Mouse (Mus musculus): ENCODE results near the gene 1700020D05Rik. TPM values are rescaled to one million over a fixed set of nuclear protein-coding genes. Genes with fewer than 3 reads are reported as not detected.

1700020D05Rik gene
- total RNA-seq, 2 experiments from 2014 or later = 2.8 TPM; not detected in 1

GRCm38 (mm10) chr19:5456241-5456921 is 47.2 kb downstream of the 1700020D05Rik start:
- ATAC-seq (replicated peaks; ENCODE audit: poor library complexity, severe bottlenecking) = no peak

- no peak for ATAC-seq (replicated peaks; ENCODE audit: poor library complexity, severe bottlenecking)
Observed at GRCm38 (mm10) chr19:5455568-5455967, 48.0 kb downstream of the 1700020D05Rik start.

DNA sequence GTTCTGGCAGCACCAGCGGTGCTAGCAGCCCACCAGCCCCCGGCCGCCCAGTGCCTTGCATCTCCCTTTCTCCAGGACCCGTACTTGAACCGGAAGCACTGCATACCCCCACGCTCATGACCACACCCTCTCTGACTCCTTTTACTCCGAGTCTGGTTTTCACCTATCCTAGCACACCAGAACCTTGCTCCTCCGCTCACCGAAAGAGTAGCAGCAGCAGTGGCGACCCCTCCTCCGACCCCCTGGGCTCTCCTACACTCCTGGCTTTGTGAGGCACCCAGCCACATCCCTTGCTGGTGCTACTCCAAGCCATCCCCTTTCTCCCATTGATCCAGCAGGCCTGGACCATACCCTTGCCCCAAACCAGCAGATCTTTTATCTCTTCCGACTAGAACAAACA is 48.5 kb downstream of the 1700020D05Rik start:
- no peak for ATAC-seq (replicated peaks; ENCODE audit: poor library complexity, severe bottlenecking)

Other genes with a start within 250 kb of the 1700020D05Rik start
Only the 30 nearest of the 31 such genes appear.
- gene Pacs1, start 230.7 kb downstream of the 1700020D05Rik start, total RNA-seq (2014; fragmentation: Nextera tagmentation) = 13.5 and 22.1 TPM in 2 replicates
- 6.5 and 8.0 TPM in 2 replicates for gene Pacs1, start 230.7 kb downstream of the 1700020D05Rik start, total RNA-seq (2017)
- gene Sf3b2, start 208.3 kb downstream of the 1700020D05Rik start, total RNA-seq (2014; fragmentation: Nextera tagmentation) = 177 and 181 TPM in 2 replicates
- gene Sf3b2, start 208.3 kb downstream of the 1700020D05Rik start, total RNA-seq (2017) = 224 and 247 TPM in 2 replicates
- gene Gal3st3, start 205.5 kb downstream of the 1700020D05Rik start, total RNA-seq (2014; fragmentation: Nextera tagmentation) = not detected in 2 replicates
- not detected in 2 replicates for gene Gal3st3, start 205.5 kb downstream of the 1700020D05Rik start, total RNA-seq (2017)
- not detected in 2 replicates for gene Catsper1, start 168.0 kb downstream of the 1700020D05Rik start, total RNA-seq (2014; fragmentation: Nextera tagmentation)
- gene Catsper1, start 168.0 kb downstream of the 1700020D05Rik start, total RNA-seq (2017) = not detected in 2 replicates
- gene Cst6, start 154.2 kb downstream of the 1700020D05Rik start, total RNA-seq (2014; fragmentation: Nextera tagmentation) = not detected in 2 replicates
- gene Cst6, start 154.2 kb downstream of the 1700020D05Rik start, total RNA-seq (2017) = not detected in 2 replicates
- gene Eif1ad, start 137.0 kb downstream of the 1700020D05Rik start, total RNA-seq (2014; fragmentation: Nextera tagmentation) = 52.8 and 54.1 TPM in 2 replicates
- 69.4 and 72.2 TPM in 2 replicates for gene Eif1ad, start 137.0 kb downstream of the 1700020D05Rik start, total RNA-seq (2017)
- gene Banf1, start 136.6 kb downstream of the 1700020D05Rik start, total RNA-seq (2014; fragmentation: Nextera tagmentation) = 526 and 559 TPM in 2 replicates
- gene Banf1, start 136.6 kb downstream of the 1700020D05Rik start, total RNA-seq (2017) = 84.9 and 130 TPM in 2 replicates
- 86.2 and 138 TPM in 2 replicates for gene Sart1, start 115.1 kb downstream of the 1700020D05Rik start, total RNA-seq (2014; fragmentation: Nextera tagmentation)
- 63.2 and 78.7 TPM in 2 replicates for gene Sart1, start 115.1 kb downstream of the 1700020D05Rik start, total RNA-seq (2017)
- gene Tsga10ip, start 101.3 kb downstream of the 1700020D05Rik start, total RNA-seq (2014; fragmentation: Nextera tagmentation) = not detected in 2 replicates
- 1.9 TPM in 1 of 2 replicates, not detected in the other for gene Tsga10ip, start 101.3 kb downstream of the 1700020D05Rik start, total RNA-seq (2017)
- gene Drap1, start 78.8 kb downstream of the 1700020D05Rik start, total RNA-seq (2014; fragmentation: Nextera tagmentation) = 160 and 218 TPM in 2 replicates
- gene Drap1, start 78.8 kb downstream of the 1700020D05Rik start, total RNA-seq (2017) = 119 and 145 TPM in 2 replicates
- 30.1 and 32.7 TPM in 2 replicates for gene AI837181, start 78.6 kb downstream of the 1700020D05Rik start, total RNA-seq (2014; fragmentation: Nextera tagmentation)
- gene AI837181, start 78.6 kb downstream of the 1700020D05Rik start, total RNA-seq (2017) = 10.9 and 12.2 TPM in 2 replicates
- gene Fosl1, start 56.2 kb downstream of the 1700020D05Rik start, total RNA-seq (2014; fragmentation: Nextera tagmentation) = 0.32 TPM in 1 of 2 replicates, not detected in the other
- gene Fosl1, start 56.2 kb downstream of the 1700020D05Rik start, total RNA-seq (2017) = 0.57 TPM in 1 of 2 replicates, not detected in the other
- 0.68 and 1.9 TPM in 2 replicates for gene Ccdc85b, start 45.9 kb downstream of the 1700020D05Rik start, total RNA-seq (2014; fragmentation: Nextera tagmentation)
- gene Ccdc85b, start 45.9 kb downstream of the 1700020D05Rik start, total RNA-seq (2017) = 2.5 and 4.1 TPM in 2 replicates
- gene Fibp, start 43.2 kb downstream of the 1700020D05Rik start, total RNA-seq (2014; fragmentation: Nextera tagmentation) = 33.6 and 94.2 TPM in 2 replicates
- gene Fibp, start 43.2 kb downstream of the 1700020D05Rik start, total RNA-seq (2017) = 112 and 122 TPM in 2 replicates
- gene Ctsw, start 35.3 kb downstream of the 1700020D05Rik start, total RNA-seq (2014; fragmentation: Nextera tagmentation) = 1.1 TPM in 1 of 2 replicates, not detected in the other
- not detected in 2 replicates for gene Ctsw, start 35.3 kb downstream of the 1700020D05Rik start, total RNA-seq (2017)
- gene Efemp2, start 29.8 kb downstream of the 1700020D05Rik start, total RNA-seq (2014; fragmentation: Nextera tagmentation) = not detected in 2 replicates
- gene Efemp2, start 29.8 kb downstream of the 1700020D05Rik start, total RNA-seq (2017) = 1.6 TPM in 1 of 2 replicates, not detected in the other
- 23.9 and 39.7 TPM in 2 replicates for gene Mus81, start 15.4 kb downstream of the 1700020D05Rik start, total RNA-seq (2014; fragmentation: Nextera tagmentation)
- 9.4 and 13.5 TPM in 2 replicates for gene Mus81, start 15.4 kb downstream of the 1700020D05Rik start, total RNA-seq (2017)
- 1,243 and 1,245 TPM in 2 replicates for gene Cfl1, start 13.3 kb downstream of the 1700020D05Rik start, total RNA-seq (2014; fragmentation: Nextera tagmentation)
- 1,162 and 1,185 TPM in 2 replicates for gene Cfl1, start 13.3 kb downstream of the 1700020D05Rik start, total RNA-seq (2017)
- gene Snx32, start 6.8 kb upstream of the 1700020D05Rik start, total RNA-seq (2014; fragmentation: Nextera tagmentation) = 4.9 and 5.7 TPM in 2 replicates
- 1.1 and 1.7 TPM in 2 replicates for gene Snx32, start 6.8 kb upstream of the 1700020D05Rik start, total RNA-seq (2017)
- not detected in 2 replicates for gene Ovol1, start 56.9 kb upstream of the 1700020D05Rik start, total RNA-seq (2014; fragmentation: Nextera tagmentation)
- gene Ovol1, start 56.9 kb upstream of the 1700020D05Rik start, total RNA-seq (2017) = not detected in 2 replicates
- gene Ap5b1, start 64.2 kb upstream of the 1700020D05Rik start, total RNA-seq (2014; fragmentation: Nextera tagmentation) = 5.7 and 17.5 TPM in 2 replicates
- gene Ap5b1, start 64.2 kb upstream of the 1700020D05Rik start, total RNA-seq (2017) = 7.5 and 10.4 TPM in 2 replicates
- gene Rnaseh2c, start 98.1 kb upstream of the 1700020D05Rik start, total RNA-seq (2014; fragmentation: Nextera tagmentation) = 78.4 and 114 TPM in 2 replicates
- gene Rnaseh2c, start 98.1 kb upstream of the 1700020D05Rik start, total RNA-seq (2017) = 37.7 and 140 TPM in 2 replicates
- gene Kat5, start 106.5 kb upstream of the 1700020D05Rik start, total RNA-seq (2014; fragmentation: Nextera tagmentation) = 27.9 and 52.2 TPM in 2 replicates
- gene Kat5, start 106.5 kb upstream of the 1700020D05Rik start, total RNA-seq (2017) = 60.2 and 82.3 TPM in 2 replicates
- gene Rela, start 133.7 kb upstream of the 1700020D05Rik start, total RNA-seq (2014; fragmentation: Nextera tagmentation) = 37.1 and 46.4 TPM in 2 replicates
- gene Rela, start 133.7 kb upstream of the 1700020D05Rik start, total RNA-seq (2017) = 25.4 and 31.7 TPM in 2 replicates
- 56.8 and 65.9 TPM in 2 replicates for gene Sipa1, start 159.9 kb upstream of the 1700020D05Rik start, total RNA-seq (2014; fragmentation: Nextera tagmentation)
- 17.3 and 20.8 TPM in 2 replicates for gene Sipa1, start 159.9 kb upstream of the 1700020D05Rik start, total RNA-seq (2017)
- gene Map3k11, start 185.0 kb upstream of the 1700020D05Rik start, total RNA-seq (2014; fragmentation: Nextera tagmentation) = 23.0 and 30.4 TPM in 2 replicates
- 21.9 and 22.2 TPM in 2 replicates for gene Map3k11, start 185.0 kb upstream of the 1700020D05Rik start, total RNA-seq (2017)
- 35.2 and 46.8 TPM in 2 replicates for gene Pcnx3, start 185.1 kb upstream of the 1700020D05Rik start, total RNA-seq (2014; fragmentation: Nextera tagmentation)
- gene Pcnx3, start 185.1 kb upstream of the 1700020D05Rik start, total RNA-seq (2017) = 12.6 and 22.7 TPM in 2 replicates
- not detected in 2 replicates for gene Kcnk7, start 200.6 kb upstream of the 1700020D05Rik start, total RNA-seq (2014; fragmentation: Nextera tagmentation)
- gene Kcnk7, start 200.6 kb upstream of the 1700020D05Rik start, total RNA-seq (2017) = not detected in 2 replicates
- 23.2 and 29.5 TPM in 2 replicates for gene Ehbp1l1, start 222.5 kb upstream of the 1700020D05Rik start, total RNA-seq (2014; fragmentation: Nextera tagmentation)
- gene Ehbp1l1, start 222.5 kb upstream of the 1700020D05Rik start, total RNA-seq (2017) = 30.6 and 41.6 TPM in 2 replicates
- 37.4 and 41.7 TPM in 2 replicates for gene Fam89b, start 225.9 kb upstream of the 1700020D05Rik start, total RNA-seq (2014; fragmentation: Nextera tagmentation)
- 20.9 and 31.8 TPM in 2 replicates for gene Fam89b, start 225.9 kb upstream of the 1700020D05Rik start, total RNA-seq (2017)